Mouse (Mus musculus): Measurements from ENCODE around the gene Col15a1.

DNA sequence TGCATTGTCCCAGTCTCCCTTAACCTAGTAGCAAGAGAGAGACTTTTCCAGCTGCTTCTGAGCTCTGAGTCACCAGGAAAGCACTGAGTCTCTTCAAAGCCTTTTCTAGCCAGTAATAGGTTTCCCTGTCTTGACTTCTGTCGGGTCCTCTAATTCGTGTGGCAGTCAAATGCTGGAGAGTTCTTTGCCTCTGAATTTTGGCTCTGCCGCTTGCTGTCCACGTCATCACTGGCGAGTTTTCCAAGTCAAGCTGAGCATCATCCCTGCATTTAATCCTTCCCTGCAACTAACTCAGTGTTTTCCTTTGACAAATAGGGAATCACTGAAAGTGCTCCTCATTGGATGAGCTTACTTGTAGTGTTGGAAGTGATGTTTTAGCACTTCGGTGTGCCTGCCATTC lies 108.5 kb downstream of the Col15a1 start:
- no peak for TF ChIP-seq EP300 (IDR thresholded peaks at IDR 0.05)
- no peak for TF ChIP-seq CTCF (IDR thresholded peaks at IDR 0.05)
